Mouse (Mus musculus) forebrain, embryonic 16.5 days (tissue): ENCODE results near the gene Abi3bp. TPM values are rescaled to one million over a fixed set of nuclear protein-coding genes. Genes with fewer than 3 reads are reported as not detected.

ENCODE experiments used
- polyA plus RNA-seq: library from polyadenylated mRNA; unstranded; fragments of >200 nt; fragmentation: Nextera tagmentation; extraction: Ambion mirVana; gene quantifications from 2 replicates; pipeline ENCODE4 v1.2.1, GENCODE M21; 2015

Gene Abi3bp
- polyA plus RNA-seq, 1 experiment from 2014 or later, result 0.14 TPM

Other genes with a start within 250 kb of the Abi3bp start
- gene Tfg, start 239.6 kb downstream of the Abi3bp start, polyA plus RNA-seq, result 150 and 156 TPM in 2 replicates